Mouse (Mus musculus) kidney, embryonic 16.5 days (tissue): ENCODE results near the gene Snx20. TPM values are rescaled to one million over a fixed set of nuclear protein-coding genes. Genes with fewer than 3 reads are reported as not detected.

Source experiments
- polyA plus RNA-seq: library from polyadenylated mRNA; unstranded; fragments of >200 nt; fragmentation: Nextera tagmentation; extraction: Ambion mirVana; gene quantifications from 2 replicates; pipeline ENCODE4 v1.2.1, GENCODE M21; 2015

Snx20 gene
- polyA plus RNA-seq, 1 experiment from 2014 or later = 1.9 TPM

Other genes with a start within 250 kb of the Snx20 start
- 66.5 and 66.9 TPM in 2 replicates for gene Nkd1, start 114.8 kb downstream of the Snx20 start, polyA plus RNA-seq
- gene Nod2, start 11.2 kb upstream of the Snx20 start, polyA plus RNA-seq = 0.32 and 0.37 TPM in 2 replicates
- gene Cyld, start 60.9 kb upstream of the Snx20 start, polyA plus RNA-seq = 13.1 and 15.2 TPM in 2 replicates